Mouse (Mus musculus) thymus, postnatal 0 days (tissue): ENCODE data around the gene D8Ertd738e. TPM values are rescaled to one million over a fixed set of nuclear protein-coding genes. Genes with fewer than 3 reads are reported as not detected.

Experiments used
- DNase-seq: peaks from one replicate; pipeline ENCODE4 v3.0.0-alpha.2; 2015; ENCODE audit warnings: low spot score
- microRNA counts: library from miRNA; unstranded; fragments of <30 nt; microRNA quantifications from one replicate; lab custom pipeline; 2015
- microRNA-seq: library from miRNA; unstranded; fragments of <30 nt; microRNA quantifications from one replicate; pipeline ENCODE4, GENCODE M21; 2016; ENCODE audit warnings: borderline number of aligned reads
- polyA plus RNA-seq: library from polyadenylated mRNA; unstranded; fragments of >200 nt; fragmentation: Nextera tagmentation; extraction: Ambion mirVana; gene quantifications from 2 replicates; pipeline ENCODE4 v1.2.1, GENCODE M21; 2015

Gene D8Ertd738e
- polyA plus RNA-seq, 1 experiment from 2014 or later, result 403 TPM

- peak; percentile 82 for DNase-seq
Observed at GRCm38 (mm10) chr8:84202938-84203917, 46.3 kb downstream of the D8Ertd738e start.

GRCm38 (mm10) chr8:84202466-84202865, 47.1 kb downstream of the D8Ertd738e start:
- no peak for DNase-seq

- no peak for DNase-seq
Observed at GRCm38 (mm10) chr8:84201545-84202245, 47.8 kb downstream of the D8Ertd738e start.

DNA sequence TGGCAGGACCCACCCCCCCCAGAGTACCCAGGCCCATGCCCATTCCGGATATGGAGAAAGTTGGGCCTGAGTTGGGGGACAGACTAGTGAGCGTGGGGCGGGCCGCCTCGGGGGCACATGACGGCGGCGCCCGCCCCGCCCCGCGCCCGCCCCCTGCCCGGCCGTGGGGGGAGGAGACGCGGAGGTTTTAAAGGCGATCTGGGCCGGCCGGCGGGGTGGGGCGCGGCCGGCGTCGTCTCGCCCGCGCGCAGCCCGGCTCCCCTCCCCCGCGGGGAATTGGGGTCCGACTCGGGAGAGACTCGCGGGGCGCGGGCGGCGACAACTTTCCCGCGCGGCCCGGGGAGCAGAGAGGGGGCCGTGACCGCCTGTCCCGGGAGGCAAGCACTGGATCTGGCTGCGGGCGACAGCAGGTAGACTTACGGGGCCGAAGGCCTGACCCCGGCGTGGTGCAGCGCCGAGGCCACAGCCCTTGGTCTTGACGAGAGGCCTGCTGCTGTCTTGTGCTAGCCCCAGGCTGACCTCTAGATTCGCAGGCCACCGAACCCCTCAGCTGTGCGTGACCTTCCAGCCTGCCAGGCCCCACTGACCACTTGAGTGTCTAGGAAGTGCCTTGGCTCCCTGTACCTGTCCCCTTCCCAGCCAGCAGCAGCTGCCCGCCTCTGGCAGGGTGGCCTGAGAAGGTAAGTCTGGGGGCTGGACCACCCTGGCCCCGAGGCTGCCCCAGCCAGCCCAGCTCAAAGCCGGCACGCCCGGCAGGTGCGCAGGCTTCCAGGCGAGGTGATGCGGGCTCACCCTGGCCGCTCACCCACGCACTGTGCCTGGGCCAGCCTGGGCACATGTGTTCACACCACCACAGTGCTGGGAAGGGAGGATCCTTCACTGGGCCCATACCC, 48.6 kb downstream of the D8Ertd738e start:
- DNase-seq, result peak; percentile 36

DNA sequence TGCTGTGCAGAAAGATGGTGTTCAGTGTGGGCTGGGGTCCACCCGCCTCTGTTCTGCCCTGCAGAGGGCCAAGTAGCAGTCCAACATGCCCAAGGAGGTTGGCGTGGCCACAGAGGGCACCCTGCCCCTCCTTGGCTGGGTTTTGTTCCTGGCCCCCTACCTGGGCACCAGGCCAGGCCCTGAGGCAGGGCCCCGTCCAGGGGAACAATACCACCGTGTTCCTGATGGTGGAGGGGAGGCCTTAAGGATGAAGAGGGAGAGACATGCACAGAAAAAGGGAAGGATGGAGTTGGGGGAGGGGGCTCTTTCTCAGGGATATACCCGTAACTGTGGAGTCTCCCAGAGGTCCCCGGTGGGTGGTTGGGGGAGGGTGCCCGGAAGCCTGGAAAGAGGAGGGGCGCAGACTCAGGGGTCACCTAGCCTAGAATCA, 49.4 kb downstream of the D8Ertd738e start:
- DNase-seq, result no peak

DNA sequence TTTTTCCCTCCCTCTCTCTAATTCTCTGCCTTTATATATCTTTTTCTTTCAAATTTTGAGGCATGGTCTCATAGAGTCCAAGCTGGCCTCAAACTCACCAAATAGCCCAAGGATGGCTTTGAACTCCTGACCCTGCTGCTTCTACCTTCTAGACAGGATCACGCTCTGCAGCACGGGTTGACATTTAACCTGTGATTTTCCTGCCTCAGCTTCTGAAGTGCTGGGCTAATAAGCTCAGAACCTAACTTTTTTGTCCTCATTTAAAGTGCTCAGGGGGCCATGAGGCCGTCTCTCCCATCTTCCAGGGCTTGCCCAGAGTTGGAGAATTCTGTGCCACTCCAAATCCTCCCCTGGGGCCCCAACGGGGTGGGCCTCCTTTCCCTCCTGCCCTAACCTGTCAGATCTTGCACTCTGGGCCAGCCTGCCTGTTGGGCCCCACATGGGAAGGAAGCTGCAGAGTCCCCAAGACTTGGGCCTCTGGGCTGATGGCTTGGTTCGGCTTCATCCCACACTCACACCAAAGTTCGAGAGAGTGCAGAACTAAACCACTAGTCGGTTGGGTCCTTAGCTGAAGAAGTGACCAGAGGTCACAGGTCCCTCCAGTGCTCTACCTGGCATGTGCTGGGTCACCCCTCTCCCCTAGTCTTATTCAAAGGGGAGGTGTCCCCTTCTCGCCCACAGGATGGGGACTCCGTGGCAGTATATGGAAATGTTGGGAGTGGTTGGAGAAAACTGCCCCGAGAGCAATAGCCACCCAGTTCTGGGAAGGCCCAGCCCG, 50.0 kb downstream of the D8Ertd738e start:
- DNase-seq, result no peak

GRCm38 (mm10) chr8:84198871-84199270, 50.6 kb downstream of the D8Ertd738e start:
- DNase-seq, result no peak

DNA sequence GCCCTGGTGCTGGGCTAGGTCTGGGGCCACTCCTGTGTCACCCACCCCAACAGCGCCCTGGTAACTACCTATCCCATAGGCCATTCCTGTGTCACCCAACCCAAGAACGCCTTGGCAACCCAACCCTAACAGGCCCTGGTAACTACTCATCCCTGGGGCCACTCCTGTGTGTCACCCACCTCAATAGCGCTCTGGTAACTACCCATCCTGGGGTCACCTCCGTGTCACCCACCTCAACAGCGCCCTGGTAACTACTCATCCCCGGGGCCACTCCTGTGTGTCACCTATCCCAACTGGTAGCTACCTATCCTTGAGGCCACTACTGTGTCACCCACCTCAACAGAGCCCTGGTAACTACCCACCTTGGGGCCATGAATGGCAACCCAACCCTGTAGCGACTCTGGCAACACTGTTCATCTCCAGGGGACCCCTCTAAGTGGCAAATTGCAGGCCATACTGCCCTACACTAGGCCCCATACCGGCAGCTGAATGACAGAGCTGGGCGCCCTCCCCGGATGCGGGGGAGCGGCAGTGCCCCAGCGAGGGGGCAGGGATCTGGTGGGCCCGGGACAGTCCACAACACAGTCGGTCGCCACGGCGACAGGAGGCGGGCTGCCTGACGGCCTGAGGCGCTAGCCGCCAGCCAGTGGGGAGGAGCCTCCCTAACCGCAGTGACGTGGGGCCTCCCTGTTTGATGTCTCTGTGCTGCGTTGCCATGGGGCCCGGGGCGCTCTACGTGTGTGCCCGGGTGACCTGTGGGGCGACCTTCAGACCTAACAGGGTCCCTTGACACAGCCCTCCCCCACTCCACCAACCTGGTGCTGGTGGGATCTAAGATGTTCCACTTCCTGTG, 51.4 kb downstream of the D8Ertd738e start:
- DNase-seq, result peak; percentile 95

DNA sequence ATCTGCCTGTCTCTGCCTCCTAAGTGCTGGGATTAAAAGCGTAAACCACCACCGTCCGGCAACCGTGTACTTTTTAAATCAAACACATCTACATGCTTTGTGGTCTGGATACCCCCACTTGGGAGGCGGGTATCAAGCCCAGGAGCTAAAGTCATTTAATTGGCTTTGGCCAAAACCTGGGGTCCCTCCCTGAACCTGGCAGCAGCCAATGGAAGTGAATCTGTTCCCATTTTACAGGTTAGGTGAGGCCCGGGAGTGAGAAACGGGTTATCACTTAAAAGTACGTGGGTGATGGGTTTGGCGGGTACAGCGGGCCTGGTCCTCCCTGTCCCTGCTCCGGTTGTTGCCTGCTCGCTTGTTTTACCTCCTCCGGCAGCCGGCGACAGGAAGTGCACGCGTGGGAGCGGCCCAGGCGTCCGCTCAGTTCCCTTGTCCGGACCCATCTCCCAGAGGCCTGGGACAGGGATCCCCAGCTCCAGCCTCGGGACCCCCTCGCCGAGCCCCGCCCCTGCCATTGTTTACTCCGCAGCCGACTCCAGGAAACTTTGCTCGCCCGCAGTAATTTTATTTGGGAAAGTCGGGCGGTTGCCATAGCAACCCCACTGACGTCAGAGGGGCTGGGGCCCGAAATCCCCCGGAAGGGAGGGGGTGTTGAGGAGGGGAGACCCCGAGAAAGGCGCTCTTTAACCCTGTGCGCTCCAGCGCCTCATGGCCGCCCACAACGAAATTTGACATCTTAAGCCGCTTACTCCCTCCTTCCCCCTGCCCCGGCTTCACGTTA, 52.2 kb downstream of the D8Ertd738e start:
- peak; percentile 92 for DNase-seq

MicroRNAs within 50 kb of the gene (microRNA counts, 519-probe panel; counts per million panel counts)
- microRNA mmu-miR-23a (lab: Ali Mortazavi, UCI), result 7,386 counts per million, percentile 95 among the panel's probes with 10 or more counts
- microRNA mmu-miR-27a (lab: Ali Mortazavi, UCI), result 7,776 counts per million, percentile 96 among the panel's probes with 10 or more counts

Small RNA genes lying within 50 kb of the gene (microRNA-seq; reads per million reads assigned to microRNA genes)
- gene Mir23a (26,645 reads per million, percentile 98 among the genes with 10 or more reads in this experiment), gene Mir24-2 (not detected), gene Mir27a (1,375 reads per million, percentile 75 among the genes with 10 or more reads in this experiment), gene Mir3074-2 (not detected)

Other genes with a start within 250 kb of the D8Ertd738e start
- 0.86 and 1.1 TPM in 2 replicates for gene 1700067K01Rik, start 248.2 kb downstream of the D8Ertd738e start, polyA plus RNA-seq
- gene 2210011C24Rik, start 237.5 kb downstream of the D8Ertd738e start, polyA plus RNA-seq, result 0.23 and 0.60 TPM in 2 replicates
- 5.1 and 5.8 TPM in 2 replicates for gene Palm3, start 228.2 kb downstream of the D8Ertd738e start, polyA plus RNA-seq
- gene Il27ra, start 207.1 kb downstream of the D8Ertd738e start, polyA plus RNA-seq, result 20.3 and 20.5 TPM in 2 replicates
- 5.3 and 5.7 TPM in 2 replicates for gene Rln3, start 204.7 kb downstream of the D8Ertd738e start, polyA plus RNA-seq
- gene Gm10643, start 184.6 kb downstream of the D8Ertd738e start, polyA plus RNA-seq, result 0.90 TPM in 2 replicates
- 5.4 and 6.1 TPM in 2 replicates for gene Rfx1, start 182.9 kb downstream of the D8Ertd738e start, polyA plus RNA-seq
- gene Dcaf15, start 145.0 kb downstream of the D8Ertd738e start, polyA plus RNA-seq, result 14.7 and 18.1 TPM in 2 replicates
- gene Podnl1, start 123.7 kb downstream of the D8Ertd738e start, polyA plus RNA-seq, result 2.1 and 2.3 TPM in 2 replicates
- gene Cc2d1a, start 101.8 kb downstream of the D8Ertd738e start, polyA plus RNA-seq, result 18.9 and 20.1 TPM in 2 replicates
- gene 4930432K21Rik, start 101.7 kb downstream of the D8Ertd738e start, polyA plus RNA-seq, result 1.3 and 1.4 TPM in 2 replicates
- gene Nanos3, start 64.5 kb downstream of the D8Ertd738e start, polyA plus RNA-seq, result 5.3 and 6.2 TPM in 2 replicates
- gene Zswim4, start 12.7 kb downstream of the D8Ertd738e start, polyA plus RNA-seq, result 12.7 and 13.2 TPM in 2 replicates
- gene Mri1, start 7.6 kb upstream of the D8Ertd738e start, polyA plus RNA-seq, result 80.0 and 85.4 TPM in 2 replicates
- 19.7 and 24.5 TPM in 2 replicates for gene Ccdc130, start 20.7 kb upstream of the D8Ertd738e start, polyA plus RNA-seq
- 1.6 and 2.3 TPM in 2 replicates for gene Cacna1a, start 138.7 kb upstream of the D8Ertd738e start, polyA plus RNA-seq